Mouse (Mus musculus) CH12.LX (cell line): ENCODE results near the gene Oxsr1. TPM values are rescaled to one million over a fixed set of nuclear protein-coding genes. Genes with fewer than 3 reads are reported as not detected.
"Not testable (repeated sequence)": the region's sequence is repeated elsewhere in the genome, so short reads cannot be mapped to it uniquely, and the experiment has no call there.

Source experiments
- DNase-seq: peaks from one replicate; pipeline ENCODE4 v3.0.0-alpha.2; 2013; ENCODE audit errors: extremely low read depth
- H3K27ac ChIP-seq: 2 replicates; pipeline ENCODE4 v1.5.1; 2012; ENCODE audit warnings: low read depth, mild to moderate bottlenecking, control low read depth, moderate library complexity; ENCODE audit not compliant: insufficient read depth
- H3K27me3 ChIP-seq: replicated peaks from 2 replicates; pipeline ENCODE3; 2012; ENCODE audit warnings: inconsistent platforms
- H3K36me3 ChIP-seq, 2 experiments: replicated peaks in 1 of 2; 2 replicates each; pipeline versions ENCODE3 to v1.6.1; 2012; ENCODE audit warnings: inconsistent platforms in 1 of 2, low read length in 1 of 2, mild to moderate bottlenecking in 1 of 2, mixed read lengths in 1 of 2, moderate library complexity in 1 of 2; ENCODE audit not compliant: control insufficient read depth in 1 of 2, insufficient read depth in 1 of 2
- H3K4me1 ChIP-seq, 2 experiments: 2 replicates each; pipeline ENCODE4 v1.6.1; 2012; ENCODE audit warnings: inconsistent platforms in 1 of 2, moderate library complexity in 1 of 2; ENCODE audit not compliant: insufficient read depth in 2 of 2, control insufficient read depth in 1 of 2
- H3K4me2 ChIP-seq: 2 replicates; pipeline ENCODE4 v1.6.1; 2012; ENCODE audit warnings: low read depth, mild to moderate bottlenecking, control low read depth; ENCODE audit not compliant: poor library complexity, insufficient read depth, severe bottlenecking
- H3K4me3 ChIP-seq, 3 experiments: fragments of 150-350 bp in 1 of 3; sonication (generic) in 1 of 3; replicated peaks in 1 of 3; 2 replicates each; pipeline versions ENCODE3 to v1.5.1; 2011 to 2012; ENCODE audit warnings: low read depth in 2 of 3, low read length in 2 of 3, mild to moderate bottlenecking in 2 of 3, moderate library complexity in 2 of 3, control low read depth in 1 of 3, improper control_type of control experiment in 1 of 3, inconsistent platforms in 1 of 3, mixed read lengths in 1 of 3; ENCODE audit not compliant: poor library complexity in 1 of 3
- H3K79me2 ChIP-seq: replicated peaks from 2 replicates; pipeline ENCODE4 v1.6.1; 2012; ENCODE audit warnings: mild to moderate bottlenecking, moderate library complexity; ENCODE audit not compliant: control insufficient read depth, poor library complexity, insufficient read depth, severe bottlenecking; ENCODE audit errors: extremely low read depth
- H3K9ac ChIP-seq: 2 replicates; pipeline ENCODE4 v1.6.1; 2012; ENCODE audit warnings: low read depth, mild to moderate bottlenecking, control low read depth, moderate library complexity; ENCODE audit not compliant: insufficient read depth
- H3K9me3 ChIP-seq: replicated peaks from 2 replicates; pipeline ENCODE3; 2012; ENCODE audit warnings: low read length, inconsistent platforms, mixed read lengths
- BHLHE40 ChIP-seq: IDR thresholded peaks from 2 replicates; pipeline ENCODE4 v1.6.1; 2011; ENCODE audit warnings: mild to moderate bottlenecking, low read depth, low read length, improper control_type of control experiment
- CTCF ChIP-seq, 2 experiments: IDR thresholded peaks in 1 of 2; conservative IDR thresholded peaks in 1 of 2; 2 replicates each; pipeline ENCODE4 v1.5.1; 2011 to 2012; ENCODE audit warnings: low read depth in 2 of 2, low read length in 2 of 2, improper control_type of control experiment in 1 of 2, inconsistent platforms in 1 of 2, mild to moderate bottlenecking in 1 of 2, moderate library complexity in 1 of 2
- IRF4 ChIP-seq: IDR thresholded peaks from 2 replicates; pipeline ENCODE4 v1.6.1; 2014; ENCODE audit warnings: low read depth, mild to moderate bottlenecking, inconsistent platforms, low read length, improper control_type of control experiment
- NELFE ChIP-seq: IDR thresholded peaks from 2 replicates; pipeline ENCODE4 v1.6.1; 2011; ENCODE audit warnings: low read depth, low read length, improper control_type of control experiment
- POLR2A ChIP-seq: IDR thresholded peaks from 2 replicates; pipeline ENCODE4 v1.6.1; 2011; ENCODE audit warnings: low read depth, mild to moderate bottlenecking, improper control_type of control experiment, low read length
- SMC3 ChIP-seq: IDR thresholded peaks from 2 replicates; pipeline ENCODE4 v1.6.1; 2011; ENCODE audit warnings: low read depth, low read length, improper control_type of control experiment
- USF1 ChIP-seq: IDR thresholded peaks from 2 replicates; pipeline ENCODE4 v1.6.1; 2014; ENCODE audit warnings: low read depth, mild to moderate bottlenecking, inconsistent platforms, low read length, improper control_type of control experiment
- USF2 ChIP-seq: conservative IDR thresholded peaks from 2 replicates; pipeline ENCODE4 v1.6.1; 2011; ENCODE audit warnings: low read depth, low read length, improper control_type of control experiment
- ZC3H11A ChIP-seq: IDR thresholded peaks from 2 replicates; pipeline ENCODE4 v1.6.1; 2012; ENCODE audit warnings: low read depth, mild to moderate bottlenecking, inconsistent platforms, low read length, improper control_type of control experiment
- dilution Hi-C: fragments of 300-500 bp; cut with MboI; formaldehyde crosslinking; loops from 2 replicates; pipeline ENCODE4 v1.14.3; 2020; ENCODE audit warnings: low sequenced_read_pairs; ENCODE audit not compliant: extremely low pct_unique_long_range_greater_than_20kb, extremely low pct_ligation_motif_present
- in situ Hi-C: fragments of 300-500 bp; cut with MboI; formaldehyde crosslinking; loops from 3 replicates; pipeline ENCODE4 v1.14.3; 2019; ENCODE audit warnings: low sequenced_read_pairs, low pct_ligation_motif_present, low pct_unique_long_range_greater_than_20kb, mixed read lengths
- polyA plus RNA-seq: library from polyadenylated mRNA; unstranded; fragments of >175 nt; gene quantifications from 2 replicates; pipeline ENCODE4 v1.2.1, GENCODE M21; 2012; ENCODE audit warnings: low read depth; ENCODE audit not compliant: insufficient read length
- total RNA-seq, 2 experiments: library from RNA; depleted of rRNA; stranded (reverse); fragments of 300-350 nt in 1 of 2; fragments of >200 nt in 1 of 2; gene quantifications; 2 replicates each; pipeline ENCODE4 v1.2.3; 2012 to 2014

Oxsr1 gene
- total and polyA plus RNA-seq, 3 experiments, result 22.1 to 36.1 (median 33.3) TPM

GRCm38 (mm10) chr9:119371251-119371650 is 49.0 kb upstream of the Oxsr1 start:
- H3K9me3 ChIP-seq, result no peaks in the 10 kb centered on the region
- H3K27ac ChIP-seq, result no peak overlapping the region
- H3K27me3 ChIP-seq, result no peaks in the 10 kb centered on the region
- TF ChIP-seq ZC3H11A, result no peak
- TF ChIP-seq IRF4, result no peak
- TF ChIP-seq POLR2A, result no peak
- H3K9ac ChIP-seq, result no peak overlapping the region
- no peak overlapping the region for H3K4me3 ChIP-seq
- 0 out of 4 replicates have a peak, but pooled peaks cover 0 to 3% of the 10 kb centered on the region in 2 experiments for H3K4me1 ChIP-seq
- no peaks in the 10 kb centered on the region for H3K79me2 ChIP-seq
- dilution Hi-C loops, result no loop called here
- H3K4me2 ChIP-seq, result no peak overlapping the region
- DNase-seq, result no peak
- peaks cover 26 to 35% of the 10 kb centered on the region in 2 experiments for H3K36me3 ChIP-seq
- in situ Hi-C loops, result no loop called here

GRCm38 (mm10) chr9:119370770-119371169 is 48.5 kb upstream of the Oxsr1 start:
- H3K4me1 ChIP-seq, DNase-seq, H3K27me3 ChIP-seq, H3K27ac ChIP-seq, dilution Hi-C loops, H3K9me3 ChIP-seq, H3K4me3 ChIP-seq, in situ Hi-C loops, H3K9ac ChIP-seq, H3K79me2 ChIP-seq, H3K4me2 ChIP-seq: not testable (repeated sequence)
- peak in 1 of 2 experiments; percentile 54; a peak in 2 of 4 replicates for TF ChIP-seq CTCF (conservative IDR thresholded peaks at IDR 0.05 in 1 of 2, IDR thresholded peaks at IDR 0.05 in 1 of 2; ENCODE audit: low read depth in 2 of 2, low read length in 2 of 2)
- TF ChIP-seq SMC3, result peak; percentile 14; the same call in 1 of the 2 replicates
- peaks cover 26 to 37% of the 10 kb centered on the region in 2 experiments for H3K36me3 ChIP-seq

GRCm38 (mm10) chr9:119368367-119368766 is 46.1 kb upstream of the Oxsr1 start:
- H3K4me2 ChIP-seq, result no peak overlapping the region
- H3K36me3 ChIP-seq, result peaks cover 22 to 38% of the 10 kb centered on the region in 2 experiments
- DNase-seq, result peak; percentile 16
- H3K9ac ChIP-seq, result no peak overlapping the region
- H3K27me3 ChIP-seq, result no peaks in the 10 kb centered on the region
- in situ Hi-C loops (no loop called here), dilution Hi-C loops (no loop called here)
- 0 out of 4 replicates have a peak, but pooled peaks cover 0 to 3% of the 10 kb centered on the region in 2 experiments for H3K4me1 ChIP-seq
- H3K4me3 ChIP-seq, result no peak overlapping the region
- H3K9me3 ChIP-seq, result no peaks in the 10 kb centered on the region
- no peaks in the 10 kb centered on the region for H3K79me2 ChIP-seq
- TF ChIP-seq USF2 (peak; percentile 73), USF1 (peak; percentile 65), BHLHE40 (peak; percentile 29; the same call in 1 of the 2 replicates), NELFE (no peak)
- no peak overlapping the region for H3K27ac ChIP-seq
